Mouse (Mus musculus) lung, embryonic 14.5 days (tissue): ENCODE measurements around the gene Barx2. TPM values are rescaled to one million over a fixed set of nuclear protein-coding genes. Genes with fewer than 3 reads are reported as not detected.
A peak's percentile ranks its signal among the peaks of the same experiment; 100 is the strongest.

Experiments
- ATAC-seq: fragments of 200-750 bp; cut with Nextera tagmentation; 2 replicates; pipeline ENCODE4 v1.8.0; 2017; ENCODE audit warnings: mild to moderate bottlenecking, moderate TSS enrichment, moderate library complexity; ENCODE audit not compliant: insufficient read depth
- DNase-seq: peaks from one replicate; pipeline ENCODE4 v3.0.0-alpha.2; 2015
- H3K27ac ChIP-seq: fragments of 300-500 bp; sonication (generic); 2 replicates; pipeline ENCODE4 v1.5.1; 2014; ENCODE audit warnings: low read depth, mild to moderate bottlenecking, moderate library complexity
- H3K27me3 ChIP-seq: fragments of 300-500 bp; sonication (generic); 2 replicates; pipeline ENCODE4 v1.6.1; 2014; ENCODE audit warnings: low read length, control low read depth; ENCODE audit not compliant: insufficient read depth
- H3K36me3 ChIP-seq: fragments of 300-500 bp; sonication (generic); 2 replicates; pipeline ENCODE4 v1.6.1; 2014; ENCODE audit warnings: control low read depth; ENCODE audit not compliant: insufficient read depth
- H3K4me1 ChIP-seq: fragments of 300-500 bp; sonication (generic); 2 replicates; pipeline ENCODE4 v1.6.1; 2014; ENCODE audit warnings: antibody characterized with exemption, control low read depth; ENCODE audit not compliant: insufficient read depth
- H3K4me2 ChIP-seq: fragments of 300-500 bp; sonication (generic); 2 replicates; pipeline ENCODE4 v1.6.1; 2014; ENCODE audit warnings: mild to moderate bottlenecking
- H3K4me3 ChIP-seq: fragments of 300-500 bp; sonication (generic); 2 replicates; pipeline ENCODE4 v1.5.1; 2014; ENCODE audit warnings: low read depth, low read length
- H3K9ac ChIP-seq: fragments of 300-500 bp; sonication (generic); 2 replicates; pipeline ENCODE4 v1.6.1; 2014
- H3K9me3 ChIP-seq: fragments of 300-500 bp; sonication (generic); 2 replicates; pipeline ENCODE4 v1.6.1; 2016; ENCODE audit warnings: low read depth, low read length, control low read depth
- CTCF ChIP-seq: IDR thresholded peaks from 2 replicates; pipeline ENCODE4 v1.5.1; 2016; ENCODE audit warnings: antibody characterized with exemption, low read depth
- WGBS: fragments of 180-500 bp; shearing (Covaris S2); extraction: QIAGEN DNeasy Blood & Tissue Kit; methylation state at CpG from one replicate; pipeline ENCODE4 v1.1.7; 2014; 5-methylcytosine and 5-hydroxymethylcytosine counted together
- polyA plus RNA-seq: library from polyadenylated mRNA; unstranded; fragments of >200 nt; fragmentation: Nextera tagmentation; extraction: Ambion mirVana; gene quantifications from 2 replicates; pipeline ENCODE4 v1.2.1, GENCODE M21; 2014

The Barx2 gene
- 0.22 and 0.36 TPM in 2 replicates for polyA plus RNA-seq

- under 1% methylated on average over 76 of the region's 81 CpGs for WGBS
- Histone ChIP-seq H3K9me3 (no peaks in the 10 kb centered on the region), H3K27ac (no peak within 1 kb of the TSS), H3K4me1 (0 out of 2 replicates have a peak, but pooled peaks cover 7% of the 10 kb centered on the region), H3K9ac (peak within 1 kb of the TSS; percentile 43), H3K4me3 (peak within 1 kb of the TSS; percentile 53), H3K4me2 (peak within 1 kb of the TSS; percentile 96), H3K27me3 (peaks cover 75% of the 10 kb centered on the region), H3K36me3 (no peaks in the 10 kb centered on the region)
- ATAC-seq, result peak; percentile 81
- DNase-seq, result peak; percentile 84
- TF ChIP-seq CTCF, result peak; percentile 71
Observed at GRCm38 (mm10) chr9:31912921-31913738, at the start of gene Barx2. Barx2 (minus strand) TSS chr9:31913462.

DNA sequence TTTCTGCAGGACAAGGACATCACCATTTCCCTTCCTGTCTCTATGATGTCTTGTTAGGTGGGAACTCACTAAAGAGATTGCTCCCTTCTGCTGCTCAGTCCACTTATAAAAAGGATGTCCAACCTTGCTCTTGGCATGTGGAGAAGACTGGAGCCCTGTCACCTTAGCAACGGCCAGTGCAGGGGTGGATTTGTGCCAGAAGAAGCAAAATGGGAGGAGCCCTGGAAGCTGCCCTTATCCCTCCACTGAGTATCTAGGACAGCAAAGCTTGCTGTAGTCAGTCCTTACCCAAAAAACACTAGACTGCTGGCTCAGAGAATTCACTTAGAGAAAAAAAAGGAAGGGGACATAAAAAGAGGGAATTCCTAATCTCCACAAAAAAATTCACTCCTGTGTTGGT is 49.0 kb upstream of the Barx2 start:
- no peaks in the 10 kb centered on the region for H3K36me3 ChIP-seq
- no peaks in the 10 kb centered on the region for H3K4me1 ChIP-seq
- DNase-seq (peak; percentile 14), ATAC-seq (no peak)
- H3K4me3 ChIP-seq, result no peak overlapping the region
- H3K27ac ChIP-seq, result no peak overlapping the region
- TF ChIP-seq CTCF, result no peak
- H3K4me2 ChIP-seq, result no peak overlapping the region
- H3K9me3 ChIP-seq, result no peaks in the 10 kb centered on the region
- H3K9ac ChIP-seq, result no peak overlapping the region
- no peaks in the 10 kb centered on the region for H3K27me3 ChIP-seq
- WGBS, result 16% methylated on average over 1 of the region's 1 CpGs

- Histone ChIP-seq H3K4me2 (no peak overlapping the region), H3K4me3 (no peak overlapping the region), H3K9me3 (no peaks in the 10 kb centered on the region), H3K36me3 (no peaks in the 10 kb centered on the region), H3K4me1 (no peaks in the 10 kb centered on the region), H3K27me3 (no peaks in the 10 kb centered on the region), H3K9ac (no peak overlapping the region), H3K27ac (no peak overlapping the region)
- 45% methylated on average over 2 of the region's 2 CpGs for WGBS
- no peak for ATAC-seq
- no peak for DNase-seq
- TF ChIP-seq CTCF, result no peak
Observed at GRCm38 (mm10) chr9:31960488-31960887, 47.2 kb upstream of the Barx2 start.

GRCm38 (mm10) chr9:31958120-31958519 is 44.9 kb upstream of the Barx2 start:
- Histone ChIP-seq H3K4me2 (no peak overlapping the region), H3K4me3 (no peak overlapping the region), H3K27ac (no peak overlapping the region), H3K9ac (no peak overlapping the region), H3K9me3 (no peaks in the 10 kb centered on the region), H3K4me1 (no peaks in the 10 kb centered on the region), H3K27me3 (no peaks in the 10 kb centered on the region), H3K36me3 (no peaks in the 10 kb centered on the region)
- TF ChIP-seq CTCF, result no peak
- DNase-seq (no peak), ATAC-seq (no peak)

DNA sequence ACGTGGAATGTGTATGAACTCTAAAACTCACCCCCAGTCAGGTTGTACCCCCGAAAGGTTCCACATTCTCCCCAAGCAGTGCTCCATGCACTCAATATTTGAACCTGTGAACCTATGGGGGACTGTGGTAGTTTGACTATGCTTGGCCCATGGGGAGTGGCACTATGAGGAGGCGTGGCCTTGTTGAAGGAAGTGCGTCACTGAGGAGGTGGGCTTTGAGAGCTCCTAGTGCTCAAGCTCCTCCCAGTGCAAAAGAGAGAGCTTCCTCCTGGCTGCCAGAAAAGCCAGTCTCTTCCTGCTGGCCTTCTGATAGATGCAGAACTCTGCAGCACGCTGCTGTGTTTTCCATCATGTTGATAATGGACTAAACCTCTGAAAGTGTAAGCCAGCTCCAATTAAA is 37.2 kb upstream of the Barx2 start:
- no peak for TF ChIP-seq CTCF
- no peak overlapping the region for H3K9ac ChIP-seq
- no peaks in the 10 kb centered on the region for H3K36me3 ChIP-seq
- H3K4me3 ChIP-seq, result no peak overlapping the region
- H3K4me1 ChIP-seq, result no peaks in the 10 kb centered on the region
- ATAC-seq, result no peak
- H3K4me2 ChIP-seq, result no peak overlapping the region
- no peak for DNase-seq
- no peaks in the 10 kb centered on the region for H3K9me3 ChIP-seq
- 74% methylated on average over 5 of the region's 5 CpGs for WGBS
- H3K27me3 ChIP-seq, result no peaks in the 10 kb centered on the region
- H3K27ac ChIP-seq, result no peak overlapping the region

DNA sequence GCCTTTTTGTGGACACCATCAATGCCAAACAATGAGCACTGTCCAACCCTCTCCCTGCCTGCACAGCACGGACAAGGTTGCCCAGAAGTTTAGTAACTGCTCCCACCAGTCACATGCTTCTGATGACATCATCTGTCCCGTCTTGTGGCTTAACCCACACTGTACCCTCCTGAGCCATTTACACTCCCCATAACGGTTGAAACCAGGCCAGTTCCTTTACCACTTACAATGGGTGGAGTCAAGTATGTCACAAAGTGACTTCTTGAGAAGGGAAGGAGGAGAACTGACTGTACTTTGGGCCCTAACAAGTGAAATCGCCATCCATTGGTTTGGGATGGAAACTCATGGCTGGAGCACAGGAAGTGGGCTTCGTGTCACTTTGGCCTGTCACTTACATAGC is 35.8 kb upstream of the Barx2 start:
- H3K27me3 ChIP-seq, result no peaks in the 10 kb centered on the region
- no peak overlapping the region for H3K4me2 ChIP-seq
- no peaks in the 10 kb centered on the region for H3K36me3 ChIP-seq
- WGBS, result 82% methylated on average over 5 of the region's 5 CpGs
- no peak overlapping the region for H3K4me3 ChIP-seq
- DNase-seq, result no peak
- no peaks in the 10 kb centered on the region for H3K9me3 ChIP-seq
- no peak for ATAC-seq
- H3K4me1 ChIP-seq, result no peaks in the 10 kb centered on the region
- H3K9ac ChIP-seq, result no peak overlapping the region
- no peak overlapping the region for H3K27ac ChIP-seq
- no peak for TF ChIP-seq CTCF

- H3K9me3 ChIP-seq, result no peaks in the 10 kb centered on the region
- no peaks in the 10 kb centered on the region for H3K4me1 ChIP-seq
- WGBS, result 65% methylated on average over 10 of the region's 10 CpGs
- H3K27ac ChIP-seq, result no peak overlapping the region
- ATAC-seq, result no peak
- no peak overlapping the region for H3K4me3 ChIP-seq
- no peaks in the 10 kb centered on the region for H3K36me3 ChIP-seq
- no peaks in the 10 kb centered on the region for H3K27me3 ChIP-seq
- H3K9ac ChIP-seq, result no peak overlapping the region
- no peak for TF ChIP-seq CTCF
- no peak for DNase-seq
- H3K4me2 ChIP-seq, result no peak overlapping the region
Observed at GRCm38 (mm10) chr9:31947051-31947450, 33.8 kb upstream of the Barx2 start.
